ENCODE assay signal across 13 mouse cellular contexts in genomic region chr6:136590739-136591138, GRCm38 (mm10).
"Had no signal": no experiment of that assay in that cellular context is flagged by ENCODE, and none has a peak within 500 bp of the region (broad histone marks: within the 10 kb centered on the region; RNA-seq: fewer than 3 reads in every experiment).

No protein-coding gene starts in this region.

- H3K9me3 ChIP-seq: limb, embryonic 13.5 days; midbrain, embryonic 10.5 days; neural tube, embryonic 15.5 days had no signal

- H3K27ac ChIP-seq: kidney, postnatal 0 days; limb, embryonic 13.5 days; liver, embryonic 14.5 days; midbrain, embryonic 10.5 days; neural tube, embryonic 15.5 days; stomach, postnatal 0 days had no signal

- H3K9ac ChIP-seq: limb, embryonic 13.5 days; liver, embryonic 14.5 days; neural tube, embryonic 15.5 days had no signal

- H3K4me1 ChIP-seq: limb, embryonic 13.5 days; midbrain, embryonic 10.5 days had no signal

- ATAC-seq: lung, postnatal 0 days had no signal

- DNase-seq: kidney, postnatal 36 days; left cerebral cortex, postnatal 4 days; lung, adult 18-20 months; lung, postnatal 4 days; thymus, postnatal 4 days had no signal

- H3K27me3 ChIP-seq: limb, embryonic 13.5 days; neural tube, embryonic 15.5 days had no signal

- H3K4me3 ChIP-seq: limb, embryonic 13.5 days; midbrain, embryonic 10.5 days; myocyte; neural tube, embryonic 15.5 days had no signal

- H3K4me2 ChIP-seq: limb, embryonic 13.5 days; neural tube, embryonic 15.5 days had no signal
